Mouse (Mus musculus) midbrain, embryonic 10.5 days (tissue): ENCODE measurements around the gene Map4k3. TPM values are rescaled to one million over a fixed set of nuclear protein-coding genes. Genes with fewer than 3 reads are reported as not detected.
A peak's percentile ranks its signal among the peaks of the same experiment; 100 is the strongest.
"Not testable (repeated sequence)": the region's sequence is repeated elsewhere in the genome, so short reads cannot be mapped to it uniquely, and the experiment has no call there.

Experiments used
- DNase-seq: peaks from one replicate; pipeline ENCODE4 v3.0.0-alpha.2; 2017; ENCODE audit warnings: low spot score
- H3K27ac ChIP-seq: fragments of 300-500 bp; sonication (generic); replicated peaks from 2 replicates; pipeline ENCODE4 v1.5.1; 2016; ENCODE audit warnings: mild to moderate bottlenecking
- H3K27me3 ChIP-seq: fragments of 300-500 bp; sonication (generic); 2 replicates; pipeline ENCODE4 v1.6.1; 2016; ENCODE audit warnings: low read depth, mild to moderate bottlenecking; ENCODE audit not compliant: poor library complexity, severe bottlenecking
- H3K36me3 ChIP-seq: fragments of 300-500 bp; sonication (generic); 2 replicates; pipeline ENCODE4 v1.6.1; 2016; ENCODE audit warnings: mild to moderate bottlenecking, moderate library complexity
- H3K4me1 ChIP-seq: fragments of 300-500 bp; sonication (generic); 2 replicates; pipeline ENCODE4 v1.6.1; 2016
- H3K4me3 ChIP-seq: fragments of 300-500 bp; sonication (generic); 2 replicates; pipeline ENCODE4 v1.5.1; 2016; ENCODE audit warnings: mild to moderate bottlenecking, moderate library complexity
- H3K9me3 ChIP-seq: fragments of 300-500 bp; sonication (generic); replicated peaks from 2 replicates; pipeline ENCODE4 v1.6.1; 2016; ENCODE audit warnings: mild to moderate bottlenecking
- WGBS: fragments of 180-500 bp; shearing (Covaris S2); methylation state at CpG from one replicate; pipeline ENCODE4 v1.1.7; 2016; 5-methylcytosine and 5-hydroxymethylcytosine counted together
- polyA plus RNA-seq: library from polyadenylated mRNA; unstranded; fragments of >200 nt; fragmentation: Nextera tagmentation; extraction: Ambion mirVana; gene quantifications from 2 replicates; pipeline ENCODE4 v1.2.1, GENCODE M21; 2016

The Map4k3 gene
- polyA plus RNA-seq, 1 experiment from 2014 or later: 14.1 TPM

- 82% methylated on average over 2 of the region's 2 CpGs for WGBS
- H3K4me3 ChIP-seq: no peak overlapping the region
- H3K9me3 ChIP-seq: peaks cover 19% of the 10 kb centered on the region
- no peak for DNase-seq
- peaks cover 23% of the 10 kb centered on the region for H3K36me3 ChIP-seq
- H3K27me3 ChIP-seq: no peaks in the 10 kb centered on the region
- no peak overlapping the region for H3K27ac ChIP-seq
- peaks cover 17% of the 10 kb centered on the region for H3K4me1 ChIP-seq
Observed at GRCm38 (mm10) chr17:80568441-80568840, 159.8 kb downstream of the Map4k3 start.

GRCm38 (mm10) chr17:80564611-80564924, 163.7 kb downstream of the Map4k3 start:
- 76% methylated on average over 3 of the region's 3 CpGs for WGBS
- peaks cover 19% of the 10 kb centered on the region for H3K9me3 ChIP-seq
- H3K4me3 ChIP-seq: no peak overlapping the region
- no peak overlapping the region for H3K27ac ChIP-seq
- 0 out of 2 replicates have a peak, but pooled peaks cover 2% of the 10 kb centered on the region for H3K4me1 ChIP-seq
- H3K36me3 ChIP-seq: peaks cover 23% of the 10 kb centered on the region
- no peaks in the 10 kb centered on the region for H3K27me3 ChIP-seq
- DNase-seq: no peak

GRCm38 (mm10) chr17:80563762-80564610, 164.3 kb downstream of the Map4k3 start:
- peaks cover 19% of the 10 kb centered on the region for H3K9me3 ChIP-seq
- H3K27ac ChIP-seq, H3K4me3 ChIP-seq, DNase-seq, H3K4me1 ChIP-seq, H3K27me3 ChIP-seq: not testable (repeated sequence)
- WGBS: 94% methylated on average over 27 of the region's 27 CpGs
- peaks cover 23% of the 10 kb centered on the region for H3K36me3 ChIP-seq

- H3K9me3 ChIP-seq: peaks cover 19% of the 10 kb centered on the region
- DNase-seq: no peak
- H3K4me1 ChIP-seq: peaks cover 6% of the 10 kb centered on the region
- WGBS: 82% methylated on average over 5 of the region's 5 CpGs
- peaks cover 23% of the 10 kb centered on the region for H3K36me3 ChIP-seq
- no peak overlapping the region for H3K4me3 ChIP-seq
- no peak overlapping the region for H3K27ac ChIP-seq
- H3K27me3 ChIP-seq: no peaks in the 10 kb centered on the region
Observed at GRCm38 (mm10) chr17:80562792-80563191, 165.5 kb downstream of the Map4k3 start.

GRCm38 (mm10) chr17:80560669-80561401, 167.4 kb downstream of the Map4k3 start:
- H3K27me3 ChIP-seq: no peaks in the 10 kb centered on the region
- DNase-seq: peak; percentile 61
- peaks cover 9% of the 10 kb centered on the region for H3K9me3 ChIP-seq
- peaks cover 35% of the 10 kb centered on the region for H3K36me3 ChIP-seq
- peaks cover 6% of the 10 kb centered on the region for H3K4me1 ChIP-seq
- 25% methylated on average over 12 of the region's 12 CpGs for WGBS
- no peak overlapping the region for H3K27ac ChIP-seq
- H3K4me3 ChIP-seq: no peak overlapping the region

GRCm38 (mm10) chr17:80559745-80560144, 168.5 kb downstream of the Map4k3 start:
- no peaks in the 10 kb centered on the region for H3K27me3 ChIP-seq
- no peak overlapping the region for H3K27ac ChIP-seq
- H3K4me1 ChIP-seq: peaks cover 6% of the 10 kb centered on the region
- 84% methylated on average over 4 of the region's 4 CpGs for WGBS
- no peak for DNase-seq
- H3K36me3 ChIP-seq: peaks cover 28% of the 10 kb centered on the region
- no peaks in the 10 kb centered on the region for H3K9me3 ChIP-seq
- H3K4me3 ChIP-seq: no peak overlapping the region

GRCm38 (mm10) chr17:80559050-80559449, 169.2 kb downstream of the Map4k3 start:
- peaks cover 21% of the 10 kb centered on the region for H3K36me3 ChIP-seq
- H3K4me1 ChIP-seq: peaks cover 7% of the 10 kb centered on the region
- WGBS: 35% methylated on average over 11 of the region's 11 CpGs
- H3K27ac ChIP-seq: no peak overlapping the region
- H3K9me3 ChIP-seq: no peaks in the 10 kb centered on the region
- peak; percentile 34 for DNase-seq
- H3K4me3 ChIP-seq: no peak overlapping the region
- no peaks in the 10 kb centered on the region for H3K27me3 ChIP-seq

GRCm38 (mm10) chr17:80558583-80558982, 169.7 kb downstream of the Map4k3 start:
- Histone ChIP-seq H3K9me3 (no peaks in the 10 kb centered on the region), H3K4me3 (no peak overlapping the region), H3K27ac (no peak overlapping the region), H3K4me1 (peaks cover 10% of the 10 kb centered on the region), H3K36me3 (peaks cover 16% of the 10 kb centered on the region), H3K27me3 (no peaks in the 10 kb centered on the region)
- no peak for DNase-seq
- WGBS: 78% methylated on average over 14 of the region's 14 CpGs

- Histone ChIP-seq H3K36me3 (peaks cover 16% of the 10 kb centered on the region), H3K27ac (no peak overlapping the region), H3K4me3 (no peak overlapping the region), H3K4me1 (peaks cover 14% of the 10 kb centered on the region), H3K27me3 (no peaks in the 10 kb centered on the region), H3K9me3 (no peaks in the 10 kb centered on the region)
- WGBS: 94% methylated on average over 5 of the region's 5 CpGs
- DNase-seq: no peak
Observed at GRCm38 (mm10) chr17:80557461-80557860, 170.8 kb downstream of the Map4k3 start.

GRCm38 (mm10) chr17:80553318-80554270, 174.7 kb downstream of the Map4k3 start:
- peaks cover 16% of the 10 kb centered on the region for H3K36me3 ChIP-seq
- peak overlapping the region; percentile 63 for H3K4me3 ChIP-seq
- H3K9me3 ChIP-seq: no peaks in the 10 kb centered on the region
- no peaks in the 10 kb centered on the region for H3K27me3 ChIP-seq
- peak overlapping the region; percentile 85 for H3K27ac ChIP-seq
- WGBS: 5% methylated on average over 35 of the region's 35 CpGs
- peak; percentile 78 for DNase-seq
- H3K4me1 ChIP-seq: peaks cover 11% of the 10 kb centered on the region

- peaks cover 10% of the 10 kb centered on the region for H3K4me1 ChIP-seq
- H3K4me3 ChIP-seq: peak overlapping the region; percentile 63; the same call in 1 of the 2 replicates
- 91% methylated on average over 4 of the region's 4 CpGs for WGBS
- peaks cover 15% of the 10 kb centered on the region for H3K36me3 ChIP-seq
- no peak for DNase-seq
- H3K27me3 ChIP-seq: no peaks in the 10 kb centered on the region
- peak overlapping the region; percentile 85 for H3K27ac ChIP-seq
- no peaks in the 10 kb centered on the region for H3K9me3 ChIP-seq
Observed at GRCm38 (mm10) chr17:80552653-80553052, 175.6 kb downstream of the Map4k3 start.

- no peak overlapping the region for H3K27ac ChIP-seq
- no peaks in the 10 kb centered on the region for H3K27me3 ChIP-seq
- no peaks in the 10 kb centered on the region for H3K9me3 ChIP-seq
- 86% methylated on average over 15 of the region's 15 CpGs for WGBS
- no peak overlapping the region for H3K4me3 ChIP-seq
- peaks cover 10% of the 10 kb centered on the region for H3K4me1 ChIP-seq
- peaks cover 4% of the 10 kb centered on the region; the same call in 1 of the 2 replicates for H3K36me3 ChIP-seq
- DNase-seq: no peak
Observed at GRCm38 (mm10) chr17:80550981-80551380, 177.3 kb downstream of the Map4k3 start.
